Mouse (Mus musculus): ENCODE measurements at regions not wholly inside any gene's neighbourhood (a gene's known extent, or its start where the extent isn't known, plus 50 kb on each side); places are given as distances from the start of the nearest gene placed in this dataset.
A peak's percentile ranks its signal among the peaks of the same experiment; 100 is the strongest.

DNA sequence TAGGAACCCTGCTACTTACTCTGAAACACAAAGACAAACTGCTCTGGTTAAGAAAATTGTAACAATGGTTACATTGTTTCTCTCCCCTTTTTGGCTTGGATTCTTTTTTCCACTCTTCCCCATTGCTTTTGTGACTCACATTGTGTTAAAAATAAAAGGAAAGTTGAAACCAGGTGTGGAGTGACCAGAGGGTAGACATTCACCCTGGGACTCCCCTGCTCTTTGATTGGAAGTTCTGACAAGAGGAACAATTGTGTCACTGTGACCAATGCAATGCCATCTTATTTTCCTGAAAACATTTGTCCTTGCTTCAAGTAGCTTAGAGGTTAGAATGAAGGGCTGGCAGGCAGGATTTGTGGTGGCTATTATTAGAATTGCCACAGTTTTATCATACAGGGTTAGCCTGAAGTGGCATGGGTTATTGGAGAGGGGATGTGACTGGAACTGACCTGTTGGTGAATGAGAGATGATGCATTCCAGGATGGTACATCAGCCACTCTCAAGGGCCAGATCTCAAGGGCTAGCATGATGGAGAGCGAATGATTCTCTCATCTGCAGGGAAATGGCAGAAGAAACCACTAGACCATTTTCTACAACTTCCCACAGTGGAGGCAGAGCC, 112.6 kb upstream of the Tbl1xr1 start:
- DNase-seq (ENCODE audit: low read depth): no peak

- no peak for DNase-seq (ENCODE audit: low read depth)
These were observed 112.0 kb upstream of the Tbl1xr1 start for GRCm38 (mm10) chr3:21964438-21964837.

DNA sequence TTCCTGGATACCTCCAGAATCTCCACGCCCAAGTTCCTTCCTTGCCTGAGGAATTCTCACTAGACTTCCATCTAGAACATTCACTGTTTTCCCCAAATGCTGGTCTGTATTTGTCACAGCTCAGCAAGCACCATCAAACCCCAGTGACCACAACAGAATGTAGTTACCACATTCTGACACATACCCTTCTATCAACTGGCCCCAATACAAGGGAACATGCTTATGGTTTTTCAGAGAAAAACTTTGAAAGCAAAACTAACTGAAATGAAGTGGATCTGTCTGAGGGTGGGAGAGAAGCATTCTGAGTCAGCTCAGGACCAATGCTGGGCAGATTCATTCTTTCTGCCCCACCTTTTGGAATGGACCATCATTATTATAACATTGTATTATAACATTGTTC, 110.9 kb upstream of the Tbl1xr1 start:
- DNase-seq (ENCODE audit: low read depth): peak; percentile 67

DNA sequence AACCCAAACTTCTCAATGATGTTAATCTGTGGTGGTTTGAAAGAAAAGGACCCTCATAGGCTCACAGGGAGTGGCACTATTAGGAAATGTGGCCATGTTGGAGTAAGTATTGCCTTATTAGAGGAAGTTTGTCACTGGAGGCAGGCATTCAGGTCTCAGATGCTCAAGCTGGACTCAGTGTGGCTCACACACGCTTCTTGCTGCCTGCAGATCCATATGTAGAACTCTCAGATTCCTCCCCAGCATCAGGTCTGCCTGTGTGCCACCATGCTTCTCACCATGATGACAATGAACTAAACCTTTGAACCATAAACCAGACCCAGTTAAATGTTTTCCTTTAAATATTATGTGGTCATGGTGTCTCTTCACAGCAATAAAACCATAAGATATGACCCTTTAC, 104.7 kb upstream of the Tbl1xr1 start:
- no peak for DNase-seq (ENCODE audit: low read depth)

DNA sequence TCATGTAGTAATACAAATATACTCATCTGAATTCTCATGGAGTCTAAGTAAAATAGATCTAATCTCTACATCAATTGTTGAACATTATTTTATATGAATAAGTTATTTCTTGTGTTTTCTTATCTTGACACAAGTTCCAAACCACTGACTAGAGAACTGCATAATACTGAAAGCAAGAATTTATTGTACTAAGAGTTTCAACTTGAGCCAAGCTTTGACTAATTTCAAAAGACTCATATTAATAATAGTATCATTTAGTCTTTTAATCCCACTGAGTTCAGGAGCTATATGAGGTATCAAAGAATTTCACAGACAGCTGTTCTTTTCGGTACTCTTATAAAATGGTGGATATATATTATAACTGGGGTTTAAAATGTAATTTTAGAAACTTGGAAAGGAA, 103.3 kb upstream of the Tbl1xr1 start:
- no peak for DNase-seq (ENCODE audit: low read depth)

DNA sequence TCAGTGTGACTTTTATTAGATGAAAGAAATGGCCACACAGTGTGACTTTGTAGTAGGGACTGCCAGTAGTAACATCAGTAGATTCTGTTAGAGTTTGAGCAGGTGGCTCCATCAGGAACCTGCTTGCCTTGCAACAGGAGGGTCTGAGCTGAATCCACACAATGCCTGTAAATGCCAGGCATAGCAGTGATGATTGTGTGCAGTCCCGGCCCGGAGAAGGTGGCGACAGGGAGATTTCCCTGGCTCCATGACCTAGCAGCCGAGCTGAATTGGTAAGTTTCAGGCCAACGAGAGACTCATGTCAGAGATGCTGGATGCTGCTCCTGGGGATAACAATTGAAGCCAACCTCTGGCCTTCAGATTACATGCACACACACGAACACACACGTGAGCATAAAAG, 102.8 kb upstream of the Tbl1xr1 start:
- DNase-seq (ENCODE audit: low read depth): no peak

DNA sequence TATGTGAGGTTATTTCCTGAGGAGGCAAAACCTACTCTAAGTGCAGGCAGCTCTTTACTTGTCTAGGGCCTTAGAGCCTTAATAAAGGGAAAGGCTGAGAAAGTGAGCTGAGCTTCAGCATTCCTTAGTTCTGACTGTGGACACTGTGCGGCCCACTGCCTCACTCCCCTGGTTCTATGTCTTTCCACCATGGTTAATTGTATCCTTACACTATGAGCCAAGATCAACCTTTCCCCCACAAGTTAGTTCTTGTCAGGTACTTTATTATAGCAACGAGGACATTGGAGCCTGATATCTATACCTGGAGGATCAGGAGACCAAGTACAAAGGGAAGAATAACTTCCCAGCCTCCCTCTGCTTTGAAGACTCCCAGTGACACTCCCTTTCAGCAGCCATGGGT, 101.7 kb upstream of the Tbl1xr1 start:
- no peak for DNase-seq (ENCODE audit: low read depth)

- no peak for DNase-seq (ENCODE audit: low read depth)
These were observed 98.7 kb upstream of the Tbl1xr1 start for GRCm38 (mm10) chr3:21977775-21978174.

DNA sequence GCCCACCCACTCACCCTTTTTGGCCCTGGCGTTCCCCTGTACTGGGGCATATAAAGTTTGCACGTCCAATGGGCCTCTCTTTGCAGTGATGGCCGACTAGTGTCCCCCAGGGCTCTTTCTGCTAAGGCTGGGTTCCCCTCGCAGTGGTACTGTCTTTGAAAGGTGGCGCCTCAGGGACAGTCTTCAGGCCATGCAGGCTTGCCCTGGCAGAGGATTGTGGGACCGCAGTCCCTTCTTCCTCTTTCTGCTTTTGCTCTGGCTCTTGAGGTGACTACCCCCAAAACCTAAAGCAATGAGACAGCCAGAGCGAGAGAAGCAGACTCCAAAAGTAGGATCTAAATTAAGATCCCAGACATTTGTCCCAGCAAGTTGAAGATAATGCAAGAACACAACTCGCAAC, 93.5 kb upstream of the Tbl1xr1 start:
- no peak for DNase-seq (ENCODE audit: low read depth)

DNA sequence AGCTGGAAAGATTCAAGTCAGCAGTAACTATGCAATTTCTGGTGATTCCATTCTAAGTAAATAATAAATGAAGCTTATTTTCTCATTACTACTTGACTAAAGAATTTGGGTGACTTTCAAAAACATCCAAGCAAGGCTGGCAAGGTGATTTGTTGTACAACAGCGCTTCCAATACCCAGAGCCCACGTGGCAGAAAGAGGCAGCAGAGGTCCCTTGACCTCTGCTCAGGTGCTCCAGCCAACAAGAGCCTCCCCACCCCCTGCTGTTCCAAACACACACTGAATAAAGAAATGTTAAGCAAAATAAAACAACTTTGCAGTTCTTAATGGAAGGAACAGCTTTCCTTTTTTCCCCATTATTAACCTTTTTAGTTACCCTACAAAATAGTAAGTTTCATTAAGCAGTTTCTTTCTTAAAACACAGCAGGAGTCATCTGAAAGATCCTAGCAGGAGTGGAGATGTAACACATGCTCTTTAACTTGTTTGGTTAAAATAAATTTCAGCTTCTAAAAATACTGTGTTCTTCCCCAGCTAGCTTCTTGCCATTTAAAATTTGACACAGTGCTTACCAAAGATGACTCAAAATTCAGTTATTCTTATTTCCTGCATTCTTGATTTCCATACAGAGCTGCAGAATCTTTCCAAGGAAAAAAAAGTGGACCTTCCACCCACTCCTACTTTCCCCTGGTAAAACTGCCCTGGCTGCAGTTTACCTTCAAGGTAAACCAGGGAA, 92.3 kb upstream of the Tbl1xr1 start:
- no peak for DNase-seq (ENCODE audit: low read depth)

DNA sequence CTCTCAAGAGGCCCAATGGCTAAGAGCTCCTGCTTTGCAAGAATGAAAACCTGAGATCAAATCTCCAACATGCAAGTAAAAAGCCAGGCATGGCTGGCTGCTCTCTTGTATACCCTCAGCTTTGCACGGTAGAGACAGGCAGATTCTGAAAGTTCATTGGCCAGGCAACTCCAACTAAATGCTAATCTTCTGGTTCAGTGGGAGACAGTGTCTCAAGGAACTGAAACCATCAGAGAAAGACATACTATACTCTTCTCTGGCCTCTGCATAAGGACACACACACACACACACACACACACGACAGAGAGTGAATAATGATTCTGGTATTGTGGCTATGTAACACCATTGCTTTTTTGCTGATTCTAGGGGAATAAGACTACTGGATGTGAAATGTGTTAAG, 91.6 kb upstream of the Tbl1xr1 start:
- no peak for DNase-seq (ENCODE audit: low read depth)

GRCm38 (mm10) chr3:21986164-21986892, 90.1 kb upstream of the Tbl1xr1 start:
- peak; percentile 51 for DNase-seq (ENCODE audit: low read depth)

DNA sequence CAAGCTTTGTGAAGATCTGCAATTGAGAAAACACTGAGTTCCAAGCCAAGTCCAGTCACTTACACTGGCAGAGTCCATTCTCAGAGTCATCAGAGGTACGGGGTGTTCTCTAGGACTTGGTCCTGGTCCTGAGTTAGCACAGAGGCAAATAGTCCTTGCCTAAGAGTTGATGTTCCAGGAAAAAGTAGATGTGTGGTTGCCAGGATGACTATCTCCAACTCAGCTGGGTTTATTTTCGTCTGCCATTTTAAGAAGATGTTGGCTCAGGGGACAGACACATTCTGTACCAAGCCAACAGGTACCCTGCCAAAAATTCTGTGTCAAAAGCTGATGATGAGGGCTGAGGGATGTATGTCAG, 89.6 kb upstream of the Tbl1xr1 start:
- no peak for DNase-seq (ENCODE audit: low read depth)

GRCm38 (mm10) chr3:21987455-21988009, 88.9 kb upstream of the Tbl1xr1 start:
- peak; percentile 93 for DNase-seq (ENCODE audit: low read depth)

- peak; percentile 85 for DNase-seq (ENCODE audit: low read depth)
These were observed 88.4 kb upstream of the Tbl1xr1 start for GRCm38 (mm10) chr3:21988010-21988531.

DNA sequence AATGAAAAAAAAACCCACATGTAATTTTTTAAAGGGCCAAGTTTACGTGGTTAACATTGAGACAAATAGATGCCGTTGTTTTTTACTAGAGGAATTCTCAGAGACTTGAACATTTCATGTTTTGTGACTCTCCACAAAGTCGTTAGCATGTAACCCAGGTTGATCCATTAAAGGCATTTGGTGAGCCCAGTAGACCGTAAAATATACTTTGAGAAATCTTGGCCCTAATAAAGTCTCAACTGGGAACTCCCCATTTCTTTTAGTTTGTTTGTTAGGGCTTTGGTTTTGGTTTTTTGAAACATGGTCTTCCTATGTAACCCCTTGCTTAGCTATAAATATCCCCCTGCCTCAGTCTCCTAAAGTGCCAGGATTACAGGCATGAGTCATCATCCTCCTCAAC, 85.9 kb upstream of the Tbl1xr1 start:
- peak; percentile 60 for DNase-seq (ENCODE audit: low read depth)

DNA sequence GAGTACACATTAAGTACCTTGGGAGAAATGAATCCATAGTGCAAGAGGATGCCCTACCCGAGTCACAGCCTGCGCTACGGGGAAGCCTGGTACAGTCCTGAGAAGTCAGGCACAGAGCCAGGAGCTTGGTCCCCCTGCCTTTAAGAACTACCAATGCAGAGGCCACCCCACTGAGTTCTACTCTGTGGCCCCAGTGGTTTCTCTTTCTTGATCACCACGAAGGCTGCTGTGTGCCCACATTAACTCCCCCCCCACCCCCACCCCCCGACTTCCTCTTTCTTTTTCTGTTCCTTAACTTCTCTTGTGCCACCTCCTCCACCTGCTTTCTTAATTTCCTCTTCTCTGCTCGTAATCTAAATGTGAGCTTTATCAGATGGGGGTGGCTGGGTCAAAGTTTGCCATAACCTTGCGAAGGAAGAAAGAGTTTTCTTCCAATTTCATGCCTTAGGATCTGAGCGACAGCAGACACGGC, 84.7 kb upstream of the Tbl1xr1 start:
- DNase-seq (ENCODE audit: low read depth): peak; percentile 86

- DNase-seq (ENCODE audit: low read depth): peak; percentile 65
These were observed 84.2 kb upstream of the Tbl1xr1 start for GRCm38 (mm10) chr3:21992203-21992602.

DNA sequence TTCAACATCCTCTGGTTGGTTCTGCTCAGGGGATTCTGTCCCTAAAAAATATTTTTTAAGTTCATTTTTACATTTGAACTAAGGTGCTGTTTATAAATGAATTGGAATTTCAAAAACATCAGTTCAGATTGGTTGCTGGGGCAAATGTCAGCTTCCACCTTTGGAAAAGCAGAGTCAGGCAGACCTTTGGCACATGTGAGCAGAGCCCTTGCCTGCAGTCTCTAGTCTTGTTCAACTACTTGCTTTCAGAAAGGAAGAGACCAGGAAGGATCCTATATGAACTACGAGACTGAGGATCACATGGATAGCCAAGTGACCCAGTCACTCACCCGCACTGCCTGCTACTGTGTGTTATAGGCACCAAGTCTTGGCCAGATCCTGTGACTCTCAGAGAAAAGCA, 82.5 kb upstream of the Tbl1xr1 start:
- no peak for DNase-seq (ENCODE audit: low read depth)

DNA sequence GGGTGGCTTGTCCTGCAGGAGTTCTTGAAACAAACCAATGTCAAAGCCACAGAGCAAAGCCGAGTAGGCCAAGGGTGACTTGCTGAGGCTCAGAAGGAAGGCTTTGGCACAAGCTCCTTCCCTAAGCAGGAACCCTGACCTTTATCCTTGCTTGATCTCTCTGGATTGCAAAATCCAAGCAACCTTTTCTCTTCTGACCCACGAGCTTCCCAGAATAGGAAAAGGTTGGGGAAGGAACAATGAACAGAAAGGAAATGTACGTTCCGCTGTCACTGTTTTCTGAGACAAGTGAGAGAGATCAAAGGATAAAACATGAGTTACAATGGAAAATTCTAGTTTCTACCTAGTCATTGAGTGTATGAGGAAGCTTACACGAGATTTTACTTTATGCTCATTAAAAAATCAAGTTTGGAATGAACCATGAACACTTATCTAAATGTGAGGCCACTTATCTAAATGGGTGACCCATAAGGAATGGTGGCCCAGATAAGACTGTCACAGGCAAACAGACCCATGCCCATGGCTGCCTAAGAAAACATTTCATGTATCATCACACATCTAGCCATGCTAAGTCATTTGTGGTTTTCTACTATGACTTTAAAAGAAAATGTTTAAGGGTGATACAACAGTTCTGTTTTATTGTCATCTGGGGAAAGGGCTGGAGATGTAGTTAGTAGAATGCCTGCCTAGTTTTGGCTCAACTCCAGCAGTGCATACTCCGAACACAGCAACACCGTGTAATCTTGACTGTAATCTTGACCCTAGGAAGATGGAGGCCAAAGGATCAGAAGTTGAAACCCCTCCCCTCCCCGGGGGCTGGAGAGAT, 80.7 kb upstream of the Tbl1xr1 start:
- DNase-seq (ENCODE audit: low read depth): peak; percentile 60

- DNase-seq (ENCODE audit: low read depth): no peak
These were observed 79.1 kb upstream of the Tbl1xr1 start for GRCm38 (mm10) chr3:21997387-21997786.

DNA sequence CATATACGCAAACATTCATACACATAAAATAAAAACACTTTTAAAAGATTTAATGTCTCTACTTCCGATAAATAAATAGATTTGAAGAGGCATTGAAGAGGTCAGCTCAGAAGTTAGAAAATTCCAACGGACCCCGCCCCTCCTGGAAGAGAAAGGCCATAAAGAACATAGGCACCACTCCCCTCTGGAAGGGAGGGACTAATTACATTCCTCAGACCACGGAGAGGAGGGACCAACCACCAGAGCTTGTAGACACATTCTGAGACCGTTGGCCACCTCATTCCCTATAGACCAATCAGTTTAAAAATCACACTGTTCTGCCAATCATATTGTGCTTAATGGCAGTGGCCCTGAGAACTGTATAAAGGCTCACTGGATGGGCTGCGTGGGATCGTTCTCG, 71.0 kb upstream of the Tbl1xr1 start:
- no peak for DNase-seq (ENCODE audit: low read depth)
